Mouse (Mus musculus): ENCODE data around the gene Gm45808. TPM values are rescaled to one million over a fixed set of nuclear protein-coding genes. Genes with fewer than 3 reads are reported as not detected.

Gene Gm45808
- total RNA-seq, 2 experiments from 2014 or later: 6.1 to 6.6 TPM

DNA sequence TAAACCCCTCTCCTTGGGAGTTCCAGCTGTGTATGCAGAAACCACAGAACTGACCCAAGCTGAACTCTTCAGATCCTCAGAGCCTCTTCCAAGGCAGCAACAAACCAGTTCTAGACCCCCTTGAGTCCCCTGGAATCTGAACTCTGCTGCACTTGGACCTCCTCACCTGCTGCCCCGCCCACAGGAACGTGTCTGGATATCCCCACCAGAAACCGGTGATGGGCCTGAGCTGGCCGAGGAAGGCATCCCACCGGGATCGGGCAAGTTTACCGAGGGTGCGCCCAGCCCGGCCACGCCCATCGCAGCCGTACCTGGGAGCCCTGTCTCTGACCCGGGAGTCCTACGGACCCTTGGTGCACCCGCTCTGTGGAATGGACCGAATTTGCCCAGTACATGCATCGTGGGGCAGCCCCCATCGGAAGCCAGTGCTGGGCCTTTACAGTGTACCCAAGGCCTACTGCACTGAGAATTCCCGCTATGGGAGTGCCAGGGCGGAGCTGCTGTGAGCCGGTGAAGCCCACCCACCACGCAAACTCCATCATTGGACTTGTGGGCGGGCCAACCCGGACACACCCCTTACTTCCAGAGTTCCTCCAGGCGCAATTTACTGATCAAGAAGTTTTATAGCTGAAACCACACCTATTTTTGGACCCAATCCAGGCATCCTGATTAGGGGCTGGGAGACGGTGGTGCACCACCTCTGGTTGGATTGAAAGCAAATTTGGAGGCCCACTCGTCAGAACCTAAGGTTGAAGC is 66.6 kb downstream of the Gm45808 start:
- no peak for DNase-seq
- intact Hi-C loops (cut with DNase I): no loop called here

DNA sequence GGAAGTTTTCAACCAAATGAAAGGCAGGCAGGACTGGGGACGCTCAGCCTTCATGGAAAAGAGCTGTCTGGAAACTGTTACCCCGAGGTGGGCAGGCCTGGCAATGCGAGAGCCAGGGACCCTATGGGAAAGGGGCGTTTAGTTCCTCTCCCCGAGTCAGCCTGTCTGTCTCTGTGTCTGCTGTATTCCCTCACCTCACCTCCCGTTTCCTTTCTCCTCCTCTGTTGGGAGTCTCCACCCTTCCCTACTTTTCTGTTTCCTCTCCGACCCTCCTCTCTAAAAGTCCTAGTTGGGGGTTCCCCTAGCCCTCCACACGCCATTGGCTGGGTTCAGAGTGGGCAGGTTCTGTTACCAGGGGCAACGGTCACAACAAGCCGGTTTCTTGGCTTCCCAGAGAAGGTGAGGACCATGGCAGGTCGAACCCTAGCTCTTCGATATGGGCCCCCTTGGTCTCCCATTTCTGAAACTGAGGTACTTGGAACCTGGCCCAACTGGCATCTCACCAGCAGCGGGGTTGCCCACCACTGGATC is 68.6 kb downstream of the Gm45808 start:
- intact Hi-C loops (cut with DNase I): no loop called here
- no peak for DNase-seq

Small RNAs within 50 kb of the gene (microRNA-seq; reads per million reads assigned to microRNA genes)
- gene Gm22133: 0 to 0.36 reads per million in 2 experiments

Other genes starting within 250 kb of the Gm45808 start
- 1 to 10 TPM in 1 of 2 experiments, under 1 TPM in 1; 0.79 to 1.5 TPM for gene Cd37, start 247.7 kb downstream of the Gm45808 start, total RNA-seq (2021)
- not detected for gene Slc6a16, start 245.7 kb downstream of the Gm45808 start, total RNA-seq (2021)
- not detected for gene Slc6a21, start 209.3 kb downstream of the Gm45808 start, total RNA-seq (2021)
- gene Trpm4, start 153.0 kb downstream of the Gm45808 start, total RNA-seq (2021): 10 to 100 TPM; 20.1 to 20.7 TPM
- gene Hrc, start 151.5 kb downstream of the Gm45808 start, total RNA-seq (2021): 100 to 1,000 TPM; 818 to 890 TPM
- gene Ppfia3, start 119.8 kb downstream of the Gm45808 start, total RNA-seq (2021): under 1 TPM; 0.07 to 0.08 TPM
- not detected for gene Lin7b, start 116.2 kb downstream of the Gm45808 start, total RNA-seq (2021)
- gene Snrnp70, start 91.1 kb downstream of the Gm45808 start, total RNA-seq (2021): 10 to 100 TPM; 70.2 to 84.1 TPM
- 10 to 100 TPM; 78.3 to 85.9 TPM for gene Kcna7, start 81.2 kb downstream of the Gm45808 start, total RNA-seq (2021)
- 1 to 10 TPM; 3.4 to 5.5 TPM for gene Ntf5, start 73.1 kb downstream of the Gm45808 start, total RNA-seq (2021)
- under 1 TPM; 0.54 to 0.67 TPM for gene Lhb, start 66.0 kb downstream of the Gm45808 start, total RNA-seq (2021)
- gene Gys1, start 52.0 kb downstream of the Gm45808 start, total RNA-seq (2021): 100 to 1,000 TPM; 275 to 279 TPM
- gene Ruvbl2, start 48.7 kb downstream of the Gm45808 start, total RNA-seq (2021): 10 to 100 TPM; 22.1 to 23.0 TPM
- gene Ftl1, start 26.9 kb downstream of the Gm45808 start, total RNA-seq (2021): 100 to 1,000 TPM; 132 to 146 TPM
- 10 to 100 TPM; 13.8 to 14.6 TPM for gene Bax, start 19.9 kb downstream of the Gm45808 start, total RNA-seq (2021)
- under 1 TPM in 1 of 2 experiments, not detected in 1; 0.39 TPM for gene Tulp2, start 4.9 kb downstream of the Gm45808 start, total RNA-seq (2021)
- 10 to 100 TPM; 11.4 to 12.8 TPM for gene Dhdh, start 2.0 kb upstream of the Gm45808 start, total RNA-seq (2021)
- gene Nucb1, start 23.6 kb upstream of the Gm45808 start, total RNA-seq (2021): 10 to 100 TPM; 48.6 to 65.4 TPM
- 10 to 100 TPM; 22.9 to 25.3 TPM for gene Ppp1r15a, start 39.5 kb upstream of the Gm45808 start, total RNA-seq (2021)
- 1 to 10 TPM; 3.0 to 4.8 TPM for gene Plekha4, start 39.5 kb upstream of the Gm45808 start, total RNA-seq (2021)
- gene Hsd17b14, start 68.1 kb upstream of the Gm45808 start, total RNA-seq (2021): 1 to 10 TPM; 1.9 to 2.8 TPM
- 10 to 100 TPM; 55.7 to 86.8 TPM for gene Bcat2, start 83.3 kb upstream of the Gm45808 start, total RNA-seq (2021)
- not detected for gene Fgf21, start 128.7 kb upstream of the Gm45808 start, total RNA-seq (2021)
- gene Fut1, start 130.5 kb upstream of the Gm45808 start, total RNA-seq (2021): not detected
- not detected for gene Izumo1, start 135.0 kb upstream of the Gm45808 start, total RNA-seq (2021)
- gene Rasip1, start 140.7 kb upstream of the Gm45808 start, total RNA-seq (2021): 1 to 10 TPM; 6.9 to 7.0 TPM
- 10 to 100 TPM; 45.7 to 49.7 TPM for gene Mamstr, start 153.2 kb upstream of the Gm45808 start, total RNA-seq (2021)
- 1 to 10 TPM in 1 of 2 experiments, under 1 TPM in 1; 0.51 to 1.2 TPM for gene Fut2, start 179.6 kb upstream of the Gm45808 start, total RNA-seq (2021)
- under 1 TPM; 0.52 to 0.69 TPM for gene Ntn5, start 197.2 kb upstream of the Gm45808 start, total RNA-seq (2021)
- under 1 TPM; 0.12 to 0.26 TPM for gene Sec1, start 207.6 kb upstream of the Gm45808 start, total RNA-seq (2021)
- gene Car11, start 213.0 kb upstream of the Gm45808 start, total RNA-seq (2021): 1 to 10 TPM; 7.7 to 9.5 TPM
- gene Dbp, start 218.3 kb upstream of the Gm45808 start, total RNA-seq (2021): 100 to 1,000 TPM in 1 of 2 experiments, 10 to 100 TPM in 1; 52.8 to 118 TPM
- 100 to 1,000 TPM; 396 to 453 TPM for gene Rpl18, start 228.6 kb upstream of the Gm45808 start, total RNA-seq (2021)
- gene Sphk2, start 231.2 kb upstream of the Gm45808 start, total RNA-seq (2021): 10 to 100 TPM; 12.2 to 12.7 TPM
- gene Fam83e, start 234.4 kb upstream of the Gm45808 start, total RNA-seq (2021): under 1 TPM in 1 of 2 experiments, not detected in 1; 0.10 TPM
- not detected for gene Spaca4, start 239.0 kb upstream of the Gm45808 start, total RNA-seq (2021)

Measured in gastrocnemius, postnatal 36 days (tissue).